Mouse (Mus musculus): ENCODE results near the gene Sf3b4.
A peak's percentile ranks its signal among the peaks of the same experiment; 100 is the strongest.

Gene Sf3b4

DNA sequence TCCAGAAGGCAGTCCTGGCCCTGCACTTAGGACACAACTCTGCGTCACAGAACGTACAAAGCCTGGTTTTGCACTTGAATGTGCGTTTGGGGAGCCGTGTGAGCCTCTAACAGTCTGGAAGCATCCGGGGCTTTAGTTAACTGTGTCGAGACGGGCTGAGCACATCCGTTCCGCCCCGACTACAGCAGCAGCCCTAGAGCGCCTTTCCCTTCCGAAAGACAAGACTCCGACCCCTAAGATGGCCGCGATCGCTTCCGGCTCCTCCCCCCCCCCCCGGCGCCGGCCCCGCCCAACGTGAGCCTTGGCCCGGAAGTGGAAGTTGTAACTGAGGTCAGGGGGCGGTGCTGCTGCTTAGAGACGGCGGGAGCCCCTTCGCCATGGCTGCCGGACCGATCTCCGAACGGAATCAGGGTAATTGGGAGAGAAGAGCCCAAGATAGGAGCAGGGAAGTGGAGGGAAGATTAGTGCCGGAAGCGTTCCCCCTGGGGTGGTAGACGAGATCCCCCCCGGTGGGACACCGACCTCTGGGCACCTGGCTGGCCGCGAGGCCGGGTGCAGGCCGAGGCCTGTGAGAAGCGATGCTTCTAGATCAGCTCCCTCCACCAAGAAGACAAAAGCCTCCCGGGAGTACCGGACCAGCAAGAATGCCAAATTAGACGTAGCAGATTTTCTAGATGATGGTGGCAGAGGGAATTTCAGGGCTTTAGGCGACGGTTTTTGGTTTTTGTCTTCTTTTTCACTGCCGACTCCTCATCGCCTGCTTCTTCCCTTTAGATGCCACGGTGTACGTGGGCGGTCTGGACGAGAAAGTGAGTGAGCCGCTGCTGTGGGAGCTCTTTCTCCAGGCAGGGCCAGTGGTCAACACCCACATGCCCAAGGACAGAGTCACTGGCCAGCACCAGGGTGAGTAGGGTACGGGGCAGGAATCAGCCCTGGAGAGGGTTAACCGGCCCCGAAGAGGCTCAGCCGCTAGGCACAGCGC is at the start of gene Sf3b4:
TSS of gene Sf3b4 (plus strand) at position 136 of the 982 bp plus-strand sequence.
- peak; percentile 97 for DNase-seq (ENCODE audit: low read depth)

DNA sequence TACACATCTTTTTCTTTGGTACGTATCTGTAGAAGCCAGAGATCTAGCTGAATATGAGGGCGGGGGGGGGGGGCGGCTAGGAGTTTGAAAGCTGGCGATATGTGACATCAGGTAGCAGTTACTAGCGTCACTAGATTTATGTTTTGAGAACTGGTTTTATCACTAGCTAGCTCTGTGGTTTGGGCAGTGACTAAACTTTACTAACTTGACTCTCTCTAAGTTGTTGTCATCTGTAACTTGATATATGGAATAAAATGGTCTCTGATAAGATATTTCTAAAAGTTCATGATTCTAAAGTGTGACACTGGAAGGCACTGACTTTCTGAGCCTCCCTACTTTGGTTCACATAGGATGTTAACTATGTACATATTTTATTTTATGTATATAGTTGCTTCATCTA is 47.9 kb upstream of the Sf3b4 start:
- DNase-seq (ENCODE audit: low read depth): no peak

DNA sequence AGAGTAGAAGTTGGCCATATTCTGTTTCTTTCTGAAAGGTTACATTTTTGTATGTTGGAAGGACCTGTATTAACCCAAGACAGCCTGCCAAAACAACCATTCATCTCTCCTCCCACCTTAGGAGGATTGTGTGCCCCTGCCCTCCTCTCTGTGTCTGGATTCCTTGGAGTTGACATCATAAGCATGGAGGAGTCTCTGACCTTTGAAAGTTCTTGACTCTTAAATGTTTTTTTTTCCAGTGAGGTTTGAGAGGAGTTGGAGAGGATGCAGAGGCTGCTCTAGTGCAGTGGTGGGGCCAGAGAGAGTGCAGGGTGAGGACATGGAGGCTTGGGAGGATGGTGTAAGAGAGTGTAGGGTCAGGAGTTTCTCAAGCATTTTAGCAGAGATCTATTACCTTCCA is 44.0 kb upstream of the Sf3b4 start:
- no peak for DNase-seq (ENCODE audit: low read depth)

DNA sequence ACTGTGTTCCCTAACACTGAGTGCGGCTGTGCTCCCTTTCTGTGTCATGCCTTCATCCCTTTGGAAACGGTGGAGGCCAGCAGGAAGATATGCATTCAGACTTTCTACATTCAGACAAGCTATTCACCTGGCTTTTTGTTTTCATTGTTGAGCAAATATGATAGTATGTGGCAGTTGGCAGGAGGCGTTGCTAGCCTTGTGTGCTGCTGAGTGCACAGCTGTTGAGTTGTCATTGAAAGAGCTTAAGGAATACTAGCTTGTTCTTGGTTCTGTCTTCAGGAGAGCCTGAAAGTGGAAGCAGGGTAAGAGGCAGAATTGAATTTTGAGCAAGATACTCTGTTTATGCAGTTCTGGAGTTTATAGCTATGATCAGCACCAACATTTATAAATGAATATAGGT is 39.7 kb upstream of the Sf3b4 start:
- no peak for DNase-seq (ENCODE audit: low read depth)

DNA sequence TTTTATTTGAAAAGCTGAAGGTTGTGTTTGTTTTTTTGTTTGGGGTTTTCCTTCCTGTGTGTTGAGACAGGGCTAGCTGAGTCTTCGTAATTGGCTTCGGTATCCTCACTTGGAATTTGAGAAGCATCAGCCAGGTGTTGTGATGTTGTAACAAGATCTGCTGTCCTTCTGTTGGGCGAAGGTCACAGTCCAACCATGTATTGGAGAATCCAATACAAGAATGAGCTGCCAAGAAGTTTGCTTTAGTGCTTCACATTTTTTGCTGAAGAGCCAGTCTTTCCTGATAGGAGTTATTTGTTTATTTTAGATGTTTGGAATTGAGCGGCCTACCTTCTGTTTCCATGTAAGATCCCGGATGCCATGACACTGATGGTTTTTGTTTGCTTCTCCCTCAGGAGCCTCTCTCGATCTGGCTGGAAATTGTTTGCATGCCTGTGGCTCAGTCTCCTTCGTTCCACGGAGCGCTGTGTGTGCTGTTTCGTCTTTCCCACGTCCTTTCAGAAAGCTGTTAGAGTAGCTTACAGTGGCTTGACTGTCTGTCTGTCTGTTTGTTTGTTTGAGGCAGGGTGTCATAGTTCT is 38.7 kb upstream of the Sf3b4 start:
- no peak for DNase-seq (ENCODE audit: low read depth)

DNA sequence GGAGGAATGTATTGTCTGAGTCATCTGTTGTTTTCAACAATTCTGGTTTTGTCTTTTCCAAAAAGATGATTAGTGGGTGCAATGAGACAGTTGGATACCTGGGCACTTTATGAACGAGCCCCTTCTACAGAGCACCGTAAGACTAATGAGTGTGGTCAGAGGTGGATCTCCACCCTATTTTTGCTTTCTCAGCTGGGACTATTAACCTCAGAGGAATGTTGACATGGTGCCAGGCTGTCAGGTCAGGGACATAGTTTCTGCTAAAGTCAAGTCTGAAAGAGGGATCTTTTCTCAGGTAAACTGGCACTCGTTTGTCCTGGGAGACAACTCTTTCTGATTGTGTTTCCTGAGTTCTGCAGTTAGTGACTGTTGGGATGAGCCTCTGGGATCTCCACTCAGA is 37.1 kb upstream of the Sf3b4 start:
- no peak for DNase-seq (ENCODE audit: low read depth)

DNA sequence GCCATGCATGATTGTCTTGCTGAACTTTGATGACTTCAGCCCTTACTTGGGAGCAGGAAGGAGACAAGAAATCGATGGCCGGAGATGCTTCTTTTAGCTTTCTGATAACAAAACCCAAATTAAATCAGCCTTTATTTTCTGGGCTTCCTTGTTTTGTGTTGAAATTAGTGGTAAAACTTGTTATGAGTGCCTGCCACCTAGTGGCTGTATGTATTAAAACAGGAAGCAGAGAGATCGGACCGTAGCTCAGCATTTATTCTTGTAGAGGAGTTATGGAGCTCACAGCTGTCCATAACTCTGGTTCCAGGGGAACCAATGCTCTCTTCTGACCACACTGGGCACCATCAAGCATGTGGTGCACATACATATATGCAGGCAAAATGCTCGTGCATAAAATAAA is 24.2 kb upstream of the Sf3b4 start:
- peak; percentile 87 for DNase-seq (ENCODE audit: low read depth)

DNA sequence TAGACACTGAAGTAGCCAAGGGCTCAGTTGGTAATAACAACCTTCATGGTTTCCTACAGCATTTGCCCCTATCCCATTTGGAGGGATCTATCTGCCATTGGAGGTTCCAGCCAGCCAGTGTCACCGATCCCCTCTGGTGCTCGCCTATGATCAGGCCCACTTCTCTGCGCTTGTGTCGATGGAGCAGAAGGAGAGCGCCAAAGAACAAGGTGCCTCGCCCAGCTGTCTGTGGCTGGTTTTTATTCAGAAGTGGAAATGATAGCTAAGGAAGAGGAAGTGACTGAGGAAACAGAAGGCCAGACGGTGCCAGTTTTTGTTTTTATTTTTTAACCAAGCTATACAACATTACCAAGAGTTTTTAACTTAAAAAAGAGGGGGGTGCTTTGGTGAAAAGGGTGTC is 20.3 kb upstream of the Sf3b4 start:
- DNase-seq (ENCODE audit: low read depth): no peak

DNA sequence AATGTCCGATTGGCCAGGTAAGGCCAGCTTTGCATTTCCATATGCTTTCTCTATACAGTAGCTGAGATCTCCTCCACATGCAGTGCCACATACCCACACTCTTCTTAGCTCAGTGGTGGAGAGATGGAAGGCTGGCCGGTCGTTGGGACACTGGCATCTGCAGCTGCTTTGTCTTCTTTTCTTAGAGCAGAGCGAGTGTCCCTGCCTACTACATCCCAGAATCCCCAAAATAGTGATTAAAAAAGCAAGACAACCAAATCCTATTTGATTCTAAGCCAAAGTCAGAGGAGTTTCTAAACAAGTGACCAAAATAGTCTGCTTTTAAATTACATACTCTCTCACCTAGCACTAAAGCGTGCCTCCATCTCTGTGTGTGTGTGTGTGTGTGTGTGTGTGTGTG is 19.5 kb upstream of the Sf3b4 start:
- DNase-seq (ENCODE audit: low read depth): no peak

DNA sequence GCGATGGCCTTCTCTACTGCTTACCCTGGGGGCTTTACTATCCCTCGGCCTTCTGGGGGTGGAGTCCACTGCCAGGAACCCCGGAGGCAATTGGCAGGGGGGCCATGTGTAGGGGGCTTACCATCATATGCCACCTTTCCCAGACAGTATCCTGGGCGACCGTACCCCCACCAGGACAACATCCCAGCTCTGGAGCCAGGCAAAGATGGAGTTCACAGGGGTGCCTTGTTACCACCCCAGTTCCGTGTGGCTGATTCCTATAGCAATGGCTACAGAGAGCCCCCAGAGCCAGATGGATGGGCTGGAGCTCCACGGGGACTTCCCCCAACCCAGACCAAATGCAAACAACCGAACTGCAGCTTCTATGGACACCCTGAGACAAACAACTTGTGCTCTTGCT is 16.6 kb upstream of the Sf3b4 start:
- no peak for DNase-seq (ENCODE audit: low read depth)

DNA sequence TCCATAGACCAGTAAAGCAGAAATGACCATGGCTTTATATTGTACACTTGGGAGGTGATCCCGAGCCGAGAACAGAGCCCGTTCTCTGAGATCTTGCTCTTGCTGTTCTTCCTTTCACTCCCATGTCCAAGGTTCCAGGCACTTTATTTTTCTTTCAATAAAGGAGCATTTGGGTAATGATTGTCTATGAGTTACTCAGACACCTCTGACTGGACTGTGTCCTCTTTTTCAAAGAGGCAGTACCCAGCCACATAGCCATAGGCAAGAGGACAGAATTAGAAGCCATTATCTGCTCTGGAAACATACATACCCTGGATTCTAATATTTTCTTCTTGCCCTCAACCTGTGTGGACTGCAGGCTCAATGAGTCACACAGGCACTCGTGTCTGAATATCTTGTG is 12.3 kb upstream of the Sf3b4 start:
- DNase-seq (ENCODE audit: low read depth): no peak

DNA sequence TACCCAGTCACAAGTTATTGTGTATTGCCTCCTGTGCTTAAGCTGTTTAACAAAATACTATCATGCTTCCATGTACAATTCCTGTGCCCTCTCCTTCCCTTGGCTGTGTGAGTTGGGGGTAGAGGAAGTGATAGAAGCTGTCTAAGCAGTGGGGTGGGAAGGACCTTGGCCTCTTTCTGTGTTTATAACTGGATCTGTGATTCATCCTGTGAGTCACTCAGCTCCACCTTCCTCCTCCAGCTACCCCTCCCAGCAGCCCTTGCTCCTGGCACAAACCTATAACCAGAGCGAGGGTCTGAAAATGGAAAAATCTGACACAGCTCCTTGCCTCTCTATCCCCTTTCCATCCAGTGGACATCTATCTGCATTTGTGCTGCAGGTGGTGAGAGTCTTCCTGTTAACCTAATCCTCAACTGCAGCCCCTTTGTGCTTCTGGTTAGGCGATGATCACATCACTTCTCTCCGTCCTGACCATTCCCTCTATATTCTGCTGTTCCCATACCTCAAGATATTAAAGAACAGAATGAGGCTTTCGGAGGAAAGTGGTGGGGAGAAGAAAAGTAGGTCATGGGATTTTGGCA is 11.8 kb upstream of the Sf3b4 start:
- DNase-seq (ENCODE audit: low read depth): peak; percentile 86

DNA sequence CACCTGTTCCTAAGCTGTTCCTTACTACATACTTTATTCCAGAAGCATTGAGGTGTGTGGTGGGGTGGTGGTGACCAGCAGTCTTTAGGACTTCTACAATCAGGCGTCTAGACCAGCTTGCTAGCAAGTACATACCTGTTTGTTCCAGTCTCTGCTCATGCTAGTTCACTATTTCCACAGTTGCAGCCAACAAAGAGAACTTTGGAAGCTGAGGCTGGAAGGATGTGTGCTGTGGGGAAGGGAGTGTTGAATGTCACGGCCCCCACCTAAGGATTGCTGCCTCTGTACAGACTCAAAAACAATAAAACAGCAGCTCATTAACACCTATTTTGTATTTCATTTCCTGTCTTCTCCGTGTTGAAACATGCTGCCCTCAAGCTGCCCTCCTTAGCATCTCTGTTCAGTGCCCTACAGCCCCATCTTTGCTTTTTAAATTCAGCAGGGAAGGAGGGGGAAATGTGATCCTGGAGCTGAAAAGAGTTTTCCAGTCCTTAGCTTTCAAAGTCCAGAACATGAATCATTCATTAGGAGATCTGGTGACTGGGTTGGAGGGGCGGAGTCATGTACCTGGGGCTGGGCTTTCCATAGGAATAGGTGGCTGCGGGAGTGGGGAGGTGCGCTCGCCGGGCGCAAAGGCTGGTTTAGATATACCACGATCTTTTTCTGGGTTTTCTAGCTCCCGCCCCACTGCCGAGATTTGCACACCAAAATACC is 11.2 kb upstream of the Sf3b4 start:
- peak; percentile 36 for DNase-seq (ENCODE audit: low read depth)

DNA sequence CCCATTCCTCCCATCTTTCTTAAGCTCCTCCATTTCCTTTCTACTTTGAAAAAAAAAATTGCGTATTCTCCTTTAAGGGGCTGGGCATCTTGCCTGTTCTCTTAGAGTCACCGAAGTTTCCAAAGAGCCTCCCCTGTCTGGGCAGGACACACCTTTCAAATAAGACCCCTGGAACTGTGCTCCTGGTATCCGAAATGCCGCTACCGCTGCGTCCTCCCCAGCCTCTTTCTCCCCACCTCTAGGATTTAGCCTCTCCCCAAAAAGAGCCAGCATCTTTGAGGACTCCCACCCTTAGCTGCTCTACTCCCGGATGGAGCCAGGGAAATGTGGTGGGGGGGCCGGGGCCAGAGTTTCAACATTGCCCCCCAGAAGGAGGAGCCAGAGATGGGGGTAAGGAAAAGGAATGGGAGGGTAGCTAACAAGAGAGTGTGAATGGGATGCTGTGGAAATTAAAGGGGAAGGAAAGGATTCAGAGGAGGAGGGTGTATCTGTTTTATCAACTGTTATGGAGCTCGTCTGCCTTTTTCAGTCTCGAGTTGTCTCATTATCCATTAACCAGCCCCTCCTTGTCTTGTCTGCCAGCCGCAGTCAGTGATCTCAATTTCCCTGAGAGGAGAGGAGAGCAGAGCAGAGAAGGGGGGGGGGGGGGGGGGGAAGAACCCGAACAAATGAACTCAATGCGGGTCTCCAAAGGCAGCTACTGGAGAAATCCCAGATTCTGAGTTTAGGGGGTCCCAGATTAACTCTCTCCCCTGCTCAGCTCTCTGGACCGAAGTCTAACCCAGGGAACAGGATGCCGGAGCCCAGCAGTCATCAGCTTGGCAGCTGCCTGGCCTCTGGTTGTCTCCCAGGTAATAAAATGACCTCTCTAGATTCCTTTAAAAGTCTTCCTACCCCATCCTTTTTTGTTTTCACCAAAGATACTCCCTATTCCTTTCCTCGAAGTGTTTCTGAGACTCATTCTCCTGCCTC is 10.0 kb upstream of the Sf3b4 start, which contains the start of gene Mtmr11:
TSS of gene Mtmr11 (plus strand) at position 136 of the 972 bp plus-strand sequence.
- no peak for DNase-seq (ENCODE audit: low read depth)

DNA sequence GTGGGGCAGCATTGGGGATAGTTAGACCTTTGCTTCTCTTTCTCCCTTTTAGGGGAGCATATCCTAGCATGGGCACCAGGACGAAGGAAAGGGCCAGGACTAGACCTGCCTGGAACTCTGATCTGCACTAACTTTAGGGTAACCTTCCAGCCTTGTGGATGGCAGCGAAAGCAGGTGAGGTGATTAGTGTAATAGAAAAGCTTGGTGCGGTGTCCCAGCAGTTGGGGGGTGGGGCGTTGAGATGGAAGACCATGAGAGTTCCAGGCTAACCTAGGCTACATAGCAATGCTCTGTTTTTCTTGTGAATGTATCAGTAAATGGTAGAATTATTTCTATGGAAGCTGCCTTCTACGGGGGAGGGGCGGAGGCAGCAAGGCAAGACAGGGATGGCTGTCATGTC is 9.1 kb upstream of the Sf3b4 start:
- DNase-seq (ENCODE audit: low read depth): no peak

DNA sequence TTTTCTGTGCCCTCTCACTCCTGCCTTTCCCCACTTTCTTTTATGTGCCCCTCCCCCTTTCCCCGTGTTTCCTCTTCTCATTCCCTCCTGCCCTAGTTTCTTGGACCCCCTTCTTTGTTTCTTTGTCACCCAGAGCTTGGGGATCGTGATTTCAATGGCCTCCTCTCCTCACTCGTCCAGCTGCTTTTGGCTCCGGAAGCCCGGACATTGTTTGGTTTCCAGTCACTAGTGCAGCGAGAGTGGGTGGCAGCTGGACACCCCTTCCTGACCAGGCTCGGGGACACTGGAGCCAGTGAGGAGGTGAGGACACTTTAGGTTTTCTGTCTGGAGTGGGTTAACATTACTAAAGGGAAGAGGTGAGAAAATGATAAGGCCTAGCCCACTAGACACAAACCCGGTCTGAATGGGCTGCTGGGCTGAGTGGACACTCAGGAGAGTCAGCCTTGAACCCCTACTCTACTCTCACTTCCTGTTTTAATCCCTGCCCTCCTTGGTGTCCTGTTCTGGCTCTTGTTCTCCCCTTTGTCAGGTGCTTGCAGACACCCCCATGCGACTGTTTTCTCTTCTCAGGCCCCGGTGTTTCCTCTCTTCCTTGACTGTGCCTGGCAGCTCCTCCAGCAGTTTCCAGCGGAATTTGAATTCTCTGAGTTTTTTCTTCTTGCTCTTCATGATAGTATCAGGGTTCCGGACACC is 3.5 kb upstream of the Sf3b4 start:
- no peak for DNase-seq (ENCODE audit: low read depth)

DNA sequence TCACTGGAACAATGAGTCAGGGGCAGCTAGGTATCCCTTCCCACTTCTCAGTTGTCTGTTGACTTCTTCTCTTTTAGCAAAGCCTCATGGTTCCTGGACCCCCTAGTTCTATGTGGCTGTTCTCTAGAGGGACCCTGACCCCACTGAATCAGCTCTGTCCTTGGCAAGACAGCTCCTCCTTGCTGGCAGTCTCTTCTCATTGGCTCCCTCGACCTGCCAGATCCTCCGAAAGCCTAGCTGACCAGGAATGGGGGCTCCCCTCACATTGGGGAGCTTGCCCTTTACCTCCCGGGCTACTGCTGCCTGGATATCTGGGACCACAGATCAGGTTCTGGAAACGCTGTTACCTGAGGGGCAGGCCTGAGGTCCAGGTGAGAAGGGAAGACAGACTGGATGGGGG is 1.9 kb upstream of the Sf3b4 start:
- DNase-seq (ENCODE audit: low read depth): no peak

DNA sequence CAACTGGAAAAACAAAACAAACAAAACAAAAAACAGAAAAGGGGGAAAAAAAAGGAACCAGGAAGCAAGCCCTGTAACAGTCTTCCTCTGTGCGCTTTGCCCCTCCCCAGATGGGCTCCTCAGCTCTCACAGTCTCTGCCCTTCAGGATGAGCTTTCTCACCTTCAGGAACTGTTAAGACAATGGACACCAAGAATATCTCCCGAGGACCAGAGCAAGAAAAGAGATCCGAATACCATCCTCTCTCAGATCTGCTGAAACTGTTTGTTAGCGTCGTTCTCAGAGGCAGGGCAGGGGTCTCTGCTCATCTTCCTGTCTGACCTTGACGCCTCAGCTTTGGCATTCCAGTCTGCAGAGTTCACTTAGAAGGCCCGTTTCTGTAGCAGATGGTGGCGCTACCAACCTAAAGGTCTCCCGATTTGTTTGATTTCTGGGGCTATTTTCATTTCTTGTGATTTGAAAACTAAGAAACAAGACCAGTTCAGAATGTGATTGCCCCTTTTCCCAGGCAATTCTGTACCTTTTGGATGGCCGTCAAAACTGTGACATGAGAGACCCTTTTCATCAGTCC is 1.1 kb upstream of the Sf3b4 start:
- DNase-seq (ENCODE audit: low read depth): peak; percentile 68

DNA sequence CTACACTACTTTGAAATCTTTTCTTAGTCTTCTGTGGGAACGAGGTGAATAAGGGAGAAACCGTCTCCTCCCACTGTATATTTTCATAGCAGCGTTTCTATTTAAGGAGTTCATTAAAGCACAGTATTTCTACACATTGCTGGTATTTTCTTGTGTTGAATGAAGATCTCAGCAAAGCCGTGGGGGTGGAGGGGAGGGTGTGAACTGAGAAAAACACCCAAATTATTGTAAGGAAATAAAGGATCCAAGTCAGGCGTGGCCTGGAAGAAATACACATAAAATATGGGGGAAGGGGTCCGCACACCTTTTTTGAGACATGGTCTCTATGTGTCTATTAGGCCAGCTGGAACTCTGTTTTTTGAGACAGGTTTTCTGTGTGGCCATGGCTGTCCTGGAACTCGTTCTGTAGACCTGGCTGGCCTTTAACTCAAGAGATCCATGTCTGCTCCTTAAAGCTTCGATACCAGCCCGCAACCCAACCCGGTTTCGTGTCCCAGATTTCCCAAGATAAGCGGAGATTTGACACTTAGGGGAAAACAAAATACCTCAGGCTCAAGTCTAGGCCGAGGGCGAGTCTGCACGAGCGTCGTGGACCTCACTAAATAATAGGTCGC is 442 bp upstream of the Sf3b4 start:
- no peak for DNase-seq (ENCODE audit: low read depth)

DNA sequence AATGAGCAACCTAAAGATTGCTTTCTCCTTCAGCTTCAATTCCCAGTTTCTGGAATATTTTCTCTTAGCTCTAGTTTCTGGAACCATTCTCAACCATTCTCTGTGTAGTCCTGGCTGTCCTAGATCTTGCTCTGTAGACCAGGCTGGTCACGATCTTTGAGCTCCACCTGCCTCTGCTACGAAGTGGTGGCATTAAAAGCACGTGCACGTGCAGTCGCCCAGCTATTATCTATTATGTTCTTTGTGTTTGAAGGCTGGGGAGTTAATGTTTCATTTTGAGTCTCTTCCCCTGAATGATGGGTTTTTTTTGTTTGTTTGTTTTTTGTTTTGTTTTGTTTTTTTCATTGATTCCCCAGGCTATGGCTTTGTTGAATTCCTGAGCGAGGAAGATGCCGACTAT is 1.1 kb downstream of the Sf3b4 start:
- no peak for DNase-seq (ENCODE audit: low read depth)

Measured in 416B (cell line).